Mouse (Mus musculus) lung, embryonic 15.5 days (tissue): ENCODE results near the gene Jph3. TPM values are rescaled to one million over a fixed set of nuclear protein-coding genes. Genes with fewer than 3 reads are reported as not detected.

Experiments
- ATAC-seq: fragments of 200-750 bp; cut with Nextera tagmentation; 2 replicates; pipeline ENCODE4 v1.8.0; 2017; ENCODE audit warnings: moderate number of reproducible peaks, borderline replicate concordance; ENCODE audit not compliant: low FRiP score, low TSS enrichment; ENCODE audit errors: extremely low read depth
- H3K27ac ChIP-seq: fragments of 300-500 bp; sonication (generic); 2 replicates; pipeline ENCODE4 v1.5.1; 2015; ENCODE audit warnings: moderate library complexity, mild to moderate bottlenecking, inconsistent platforms
- H3K27me3 ChIP-seq: fragments of 300-500 bp; sonication (generic); 2 replicates; pipeline ENCODE4 v1.6.1; 2015; ENCODE audit warnings: inconsistent platforms
- H3K36me3 ChIP-seq: fragments of 300-500 bp; sonication (generic); 2 replicates; pipeline ENCODE4 v1.6.1; 2015; ENCODE audit warnings: inconsistent platforms
- H3K4me1 ChIP-seq: fragments of 300-500 bp; sonication (generic); 2 replicates; pipeline ENCODE4 v1.6.1; 2015; ENCODE audit warnings: inconsistent platforms
- H3K4me2 ChIP-seq: fragments of 300-500 bp; sonication (generic); 2 replicates; pipeline ENCODE4 v1.6.1; 2015; ENCODE audit warnings: inconsistent platforms, mild to moderate bottlenecking, moderate library complexity
- H3K4me3 ChIP-seq: fragments of 300-500 bp; sonication (generic); 2 replicates; pipeline ENCODE4 v1.5.1; 2015; ENCODE audit warnings: mild to moderate bottlenecking, inconsistent platforms
- H3K9ac ChIP-seq: fragments of 300-500 bp; sonication (generic); 2 replicates; pipeline ENCODE4 v1.6.1; 2015; ENCODE audit warnings: inconsistent platforms
- H3K9me3 ChIP-seq: fragments of 300-500 bp; sonication (generic); 2 replicates; pipeline ENCODE4 v1.6.1; 2016; ENCODE audit warnings: inconsistent platforms
- WGBS: fragments of 180-500 bp; shearing (Covaris S2); methylation state at CpG from one replicate; pipeline ENCODE4 v1.1.7; 2015; 5-methylcytosine and 5-hydroxymethylcytosine counted together
- polyA plus RNA-seq: library from polyadenylated mRNA; unstranded; fragments of >200 nt; fragmentation: Nextera tagmentation; extraction: Ambion mirVana; gene quantifications from 2 replicates; pipeline ENCODE4 v1.2.1, GENCODE M21; 2015

Gene Jph3
- polyA plus RNA-seq, 1 experiment from 2014 or later, result 0.86 TPM

GRCm38 (mm10) chr8:121794151-121794550 lies 64.7 kb downstream of the Jph3 start:
- Histone ChIP-seq H3K4me3 (no peak overlapping the region), H3K36me3 (peaks cover 32% of the 10 kb centered on the region), H3K9me3 (no peaks in the 10 kb centered on the region), H3K4me2 (no peak overlapping the region), H3K9ac (no peak overlapping the region), H3K27ac (no peak overlapping the region), H3K4me1 (peaks cover 13% of the 10 kb centered on the region), H3K27me3 (no peaks in the 10 kb centered on the region)
- 46% methylated on average over 3 of the region's 3 CpGs for WGBS
- ATAC-seq, result no peak

- Histone ChIP-seq H3K27ac (no peak overlapping the region), H3K36me3 (peaks cover 37% of the 10 kb centered on the region), H3K9me3 (no peaks in the 10 kb centered on the region), H3K4me1 (peaks cover 13% of the 10 kb centered on the region), H3K27me3 (no peaks in the 10 kb centered on the region), H3K9ac (no peak overlapping the region), H3K4me2 (no peak overlapping the region), H3K4me3 (no peak overlapping the region)
- no peak for ATAC-seq
- WGBS, result 76% methylated on average over 8 of the region's 8 CpGs
Measured at GRCm38 (mm10) chr8:121795461-121795860, 66.0 kb downstream of the Jph3 start.

GRCm38 (mm10) chr8:121796406-121796805 lies 67.0 kb downstream of the Jph3 start:
- Histone ChIP-seq H3K9ac (no peak overlapping the region), H3K4me1 (peaks cover 13% of the 10 kb centered on the region), H3K4me2 (no peak overlapping the region), H3K27ac (no peak overlapping the region), H3K27me3 (no peaks in the 10 kb centered on the region), H3K9me3 (no peaks in the 10 kb centered on the region), H3K4me3 (no peak overlapping the region), H3K36me3 (peaks cover 39% of the 10 kb centered on the region)
- 90% methylated on average over 11 of the region's 11 CpGs for WGBS
- no peak for ATAC-seq

GRCm38 (mm10) chr8:121798401-121798800 lies 69.0 kb downstream of the Jph3 start:
- no peak overlapping the region for H3K9ac ChIP-seq
- H3K27me3 ChIP-seq, result no peaks in the 10 kb centered on the region
- no peak for ATAC-seq
- H3K9me3 ChIP-seq, result no peaks in the 10 kb centered on the region
- no peak overlapping the region for H3K4me2 ChIP-seq
- no peak overlapping the region for H3K4me3 ChIP-seq
- no peak overlapping the region for H3K27ac ChIP-seq
- peaks cover 45% of the 10 kb centered on the region for H3K36me3 ChIP-seq
- 78% methylated on average over 6 of the region's 6 CpGs for WGBS
- H3K4me1 ChIP-seq, result no peaks in the 10 kb centered on the region

GRCm38 (mm10) chr8:121804829-121805228 lies 75.4 kb downstream of the Jph3 start:
- no peaks in the 10 kb centered on the region for H3K27me3 ChIP-seq
- WGBS, result 95% methylated on average over 5 of the region's 5 CpGs

GRCm38 (mm10) chr8:121806126-121806525 lies 76.7 kb downstream of the Jph3 start:
- Histone ChIP-seq H3K9me3 (no peaks in the 10 kb centered on the region), H3K4me1 (no peaks in the 10 kb centered on the region), H3K27ac (no peak overlapping the region), H3K4me3 (no peak overlapping the region), H3K36me3 (peaks cover 34% of the 10 kb centered on the region), H3K4me2 (no peak overlapping the region), H3K27me3 (no peaks in the 10 kb centered on the region), H3K9ac (no peak overlapping the region)
- no peak for ATAC-seq
- 89% methylated on average over 13 of the region's 13 CpGs for WGBS

More at GRCm38 (mm10) chr8:121804829-121805228, 75.4 kb downstream of the Jph3 start:
- Histone ChIP-seq H3K36me3 (peaks cover 28% of the 10 kb centered on the region), H3K4me1 (no peaks in the 10 kb centered on the region), H3K4me3 (no peak overlapping the region), H3K9ac (no peak overlapping the region), H3K9me3 (no peaks in the 10 kb centered on the region), H3K4me2 (no peak overlapping the region), H3K27ac (no peak overlapping the region)
- no peak for ATAC-seq

- WGBS, result 73% methylated on average over 11 of the region's 11 CpGs
- no peak for ATAC-seq
- H3K4me2 ChIP-seq, result no peak overlapping the region
- H3K27ac ChIP-seq, result no peak overlapping the region
- H3K9me3 ChIP-seq, result no peaks in the 10 kb centered on the region
- H3K36me3 ChIP-seq, result peaks cover 34% of the 10 kb centered on the region
- no peak overlapping the region for H3K4me3 ChIP-seq
- no peak overlapping the region for H3K9ac ChIP-seq
- no peaks in the 10 kb centered on the region for H3K27me3 ChIP-seq
- no peaks in the 10 kb centered on the region for H3K4me1 ChIP-seq
Measured at GRCm38 (mm10) chr8:121808032-121808431, 78.6 kb downstream of the Jph3 start.

- Histone ChIP-seq H3K27ac (no peak overlapping the region), H3K4me2 (no peak overlapping the region), H3K27me3 (no peaks in the 10 kb centered on the region), H3K9ac (no peak overlapping the region), H3K4me3 (no peak overlapping the region), H3K36me3 (peaks cover 36% of the 10 kb centered on the region), H3K9me3 (no peaks in the 10 kb centered on the region), H3K4me1 (no peaks in the 10 kb centered on the region)
- no peak for ATAC-seq
- 91% methylated on average over 11 of the region's 11 CpGs for WGBS
Measured at GRCm38 (mm10) chr8:121809524-121810155, 80.2 kb downstream of the Jph3 start.

- Histone ChIP-seq H3K4me3 (no peak overlapping the region), H3K4me1 (no peaks in the 10 kb centered on the region), H3K4me2 (no peak overlapping the region), H3K9me3 (no peaks in the 10 kb centered on the region), H3K36me3 (peaks cover 32% of the 10 kb centered on the region), H3K9ac (no peak overlapping the region), H3K27ac (no peak overlapping the region), H3K27me3 (no peaks in the 10 kb centered on the region)
- no peak for ATAC-seq
- 94% methylated on average over 3 of the region's 3 CpGs for WGBS
Measured at GRCm38 (mm10) chr8:121811502-121811901, 82.1 kb downstream of the Jph3 start.

- Histone ChIP-seq H3K4me2 (no peak overlapping the region), H3K9ac (no peak overlapping the region), H3K27me3 (no peaks in the 10 kb centered on the region), H3K4me3 (no peak overlapping the region), H3K36me3 (peaks cover 32% of the 10 kb centered on the region), H3K9me3 (no peaks in the 10 kb centered on the region), H3K4me1 (no peaks in the 10 kb centered on the region), H3K27ac (no peak overlapping the region)
- no peak for ATAC-seq
- 93% methylated on average over 12 of the region's 12 CpGs for WGBS
Measured at GRCm38 (mm10) chr8:121811931-121812570, 82.6 kb downstream of the Jph3 start.

GRCm38 (mm10) chr8:121818226-121818625 lies 88.8 kb downstream of the Jph3 start:
- H3K27me3 ChIP-seq, result no peaks in the 10 kb centered on the region
- no peaks in the 10 kb centered on the region for H3K9me3 ChIP-seq
- no peaks in the 10 kb centered on the region for H3K4me1 ChIP-seq
- H3K4me3 ChIP-seq, result no peak overlapping the region
- WGBS, result 73% methylated on average over 7 of the region's 7 CpGs
- no peak overlapping the region for H3K27ac ChIP-seq
- H3K9ac ChIP-seq, result no peak overlapping the region
- peaks cover 37% of the 10 kb centered on the region for H3K36me3 ChIP-seq
- no peak overlapping the region for H3K4me2 ChIP-seq
- ATAC-seq, result no peak

- Histone ChIP-seq H3K9ac (no peak overlapping the region), H3K9me3 (no peaks in the 10 kb centered on the region), H3K4me2 (no peak overlapping the region), H3K4me3 (no peak overlapping the region), H3K27ac (no peak overlapping the region), H3K27me3 (no peaks in the 10 kb centered on the region), H3K4me1 (no peaks in the 10 kb centered on the region), H3K36me3 (peaks cover 16% of the 10 kb centered on the region)
- ATAC-seq, result no peak
- WGBS, result 92% methylated on average over 6 of the region's 6 CpGs
Measured at GRCm38 (mm10) chr8:121820840-121821239, 91.4 kb downstream of the Jph3 start.
